Mouse (Mus musculus) heart, embryonic 16.5 days (tissue): ENCODE results near the gene Rab1b. TPM values are rescaled to one million over a fixed set of nuclear protein-coding genes. Genes with fewer than 3 reads are reported as not detected.

ENCODE experiments used
- ATAC-seq: fragments of 200-750 bp; cut with Nextera tagmentation; replicated peaks from 2 replicates; pipeline ENCODE4 v1.8.0; 2017; ENCODE audit warnings: moderate number of reproducible peaks; ENCODE audit not compliant: insufficient read depth, low FRiP score; ENCODE audit errors: extremely low read depth
- H3K27ac ChIP-seq: fragments of 300-500 bp; sonication (generic); 2 replicates; pipeline ENCODE4 v1.5.1; 2014; ENCODE audit warnings: mild to moderate bottlenecking, low read length, control low read depth, moderate library complexity
- H3K27me3 ChIP-seq: fragments of 300-500 bp; sonication (generic); 2 replicates; pipeline ENCODE4 v1.6.1; 2014; ENCODE audit warnings: low read length, mixed read lengths; ENCODE audit not compliant: control insufficient read depth, insufficient read depth
- H3K36me3 ChIP-seq: fragments of 300-500 bp; sonication (generic); 2 replicates; pipeline ENCODE4 v1.6.1; 2014; ENCODE audit not compliant: control insufficient read depth, insufficient read depth
- H3K4me1 ChIP-seq: fragments of 300-500 bp; sonication (generic); 2 replicates; pipeline ENCODE4 v1.6.1; 2014; ENCODE audit warnings: low read length, mixed read lengths; ENCODE audit not compliant: control insufficient read depth, insufficient read depth
- H3K4me2 ChIP-seq: fragments of 300-500 bp; sonication (generic); 2 replicates; pipeline ENCODE4 v1.6.1; 2014; ENCODE audit warnings: low read depth, mild to moderate bottlenecking, control low read depth, low read length
- H3K4me3 ChIP-seq: fragments of 300-500 bp; sonication (generic); 2 replicates; pipeline ENCODE4 v1.5.1; 2014; ENCODE audit warnings: mild to moderate bottlenecking, control low read depth, low read length
- H3K9ac ChIP-seq: fragments of 300-500 bp; sonication (generic); 2 replicates; pipeline ENCODE4 v1.6.1; 2014; ENCODE audit warnings: low read length, control low read depth
- H3K9me3 ChIP-seq: fragments of 300-500 bp; sonication (generic); replicated peaks from 2 replicates; pipeline ENCODE4 v1.6.1; 2016; ENCODE audit warnings: low read length; ENCODE audit not compliant: control insufficient read depth
- WGBS: fragments of 180-500 bp; shearing (Covaris S2); extraction: QIAGEN DNeasy Blood & Tissue Kit; methylation state at CpG from one replicate; pipeline ENCODE4 v1.1.7; 2014; 5-methylcytosine and 5-hydroxymethylcytosine counted together
- polyA plus RNA-seq: library from polyadenylated mRNA; unstranded; fragments of >200 nt; fragmentation: Nextera tagmentation; extraction: Ambion mirVana; gene quantifications from 2 replicates; pipeline ENCODE4 v1.2.1, GENCODE M21; 2015

Gene Rab1b
- polyA plus RNA-seq, 1 experiment from 2014 or later, result 227 TPM

GRCm38 (mm10) chr19:5124055-5124614, 17.3 kb upstream of the Rab1b start:
- H3K4me3 ChIP-seq, result no peak overlapping the region
- 63% methylated on average over 7 of the region's 7 CpGs for WGBS

GRCm38 (mm10) chr19:5123241-5123640, 16.4 kb upstream of the Rab1b start:
- peaks cover 4% of the 10 kb centered on the region; the same call in 1 of the 2 replicates for H3K4me1 ChIP-seq
- ATAC-seq, result no peak
- WGBS, result 70% methylated on average over 3 of the region's 3 CpGs
- H3K4me3 ChIP-seq, result no peak overlapping the region
- no peak overlapping the region for H3K4me2 ChIP-seq
- no peaks in the 10 kb centered on the region for H3K36me3 ChIP-seq
- no peaks in the 10 kb centered on the region; the same call in 1 of the 2 replicates for H3K27me3 ChIP-seq
- H3K9me3 ChIP-seq, result no peaks in the 10 kb centered on the region
- no peak overlapping the region for H3K9ac ChIP-seq
- H3K27ac ChIP-seq, result no peak overlapping the region

More at GRCm38 (mm10) chr19:5124055-5124614, 17.3 kb upstream of the Rab1b start:
- Histone ChIP-seq H3K36me3 (no peaks in the 10 kb centered on the region), H3K4me2 (no peak overlapping the region), H3K4me1 (no peaks in the 10 kb centered on the region), H3K9ac (no peak overlapping the region), H3K27me3 (no peaks in the 10 kb centered on the region; the same call in 1 of the 2 replicates), H3K27ac (no peak overlapping the region), H3K9me3 (no peaks in the 10 kb centered on the region)
- no peak for ATAC-seq

- H3K9me3 ChIP-seq, result no peaks in the 10 kb centered on the region
- WGBS, result 42% methylated on average over 10 of the region's 10 CpGs
- H3K27me3 ChIP-seq, result no peaks in the 10 kb centered on the region; the same call in 1 of the 2 replicates
- ATAC-seq, result no peak
- no peak overlapping the region for H3K27ac ChIP-seq
- H3K36me3 ChIP-seq, result no peaks in the 10 kb centered on the region
- H3K4me2 ChIP-seq, result no peak overlapping the region
- H3K4me1 ChIP-seq, result peaks cover 4% of the 10 kb centered on the region; the same call in 1 of the 2 replicates
- no peak overlapping the region for H3K9ac ChIP-seq
- no peak overlapping the region for H3K4me3 ChIP-seq
Observed at GRCm38 (mm10) chr19:5122492-5122891, 15.6 kb upstream of the Rab1b start.

GRCm38 (mm10) chr19:5118384-5118698, 11.5 kb upstream of the Rab1b start, which contains the start of gene Klc2:
Gene Klc2, minus strand, starts transcription at chr19:5118560.
- WGBS, result 2% methylated on average over 18 of the region's 18 CpGs
- no peaks in the 10 kb centered on the region; the same call in 1 of the 2 replicates for H3K27me3 ChIP-seq
- peak within 1 kb of the TSS; percentile 89 for H3K9ac ChIP-seq
- peaks cover 10% of the 10 kb centered on the region for H3K4me1 ChIP-seq
- H3K27ac ChIP-seq, result peak within 1 kb of the TSS; percentile 89
- H3K4me2 ChIP-seq, result peak within 1 kb of the TSS; percentile 86
- peak; percentile 90 for ATAC-seq
- H3K4me3 ChIP-seq, result peak within 1 kb of the TSS; percentile 97
- H3K36me3 ChIP-seq, result peaks cover 3% of the 10 kb centered on the region; the same call in 1 of the 2 replicates
- no peaks in the 10 kb centered on the region for H3K9me3 ChIP-seq

GRCm38 (mm10) chr19:5117494-5118383, 10.9 kb upstream of the Rab1b start:
- H3K9ac ChIP-seq, result peak overlapping the region; percentile 89
- under 1% methylated on average over 79 of the region's 83 CpGs for WGBS
- no peaks in the 10 kb centered on the region for H3K9me3 ChIP-seq
- peak overlapping the region; percentile 97 for H3K4me3 ChIP-seq
- peaks cover 3% of the 10 kb centered on the region; the same call in 1 of the 2 replicates for H3K36me3 ChIP-seq
- peak overlapping the region; percentile 86 for H3K4me2 ChIP-seq
- H3K27ac ChIP-seq, result peak overlapping the region; percentile 89
- peaks cover 10% of the 10 kb centered on the region for H3K4me1 ChIP-seq
- peak; percentile 79 for ATAC-seq
- no peaks in the 10 kb centered on the region; the same call in 1 of the 2 replicates for H3K27me3 ChIP-seq

GRCm38 (mm10) chr19:5113783-5114182, 6.9 kb upstream of the Rab1b start:
- no peak overlapping the region for H3K4me2 ChIP-seq
- no peaks in the 10 kb centered on the region for H3K9me3 ChIP-seq
- peaks cover 10% of the 10 kb centered on the region for H3K4me1 ChIP-seq
- no peak overlapping the region for H3K27ac ChIP-seq
- no peak for ATAC-seq
- WGBS, result 91% methylated on average over 7 of the region's 7 CpGs
- peaks cover 17% of the 10 kb centered on the region for H3K36me3 ChIP-seq
- no peak overlapping the region for H3K4me3 ChIP-seq
- H3K9ac ChIP-seq, result no peak overlapping the region
- no peaks in the 10 kb centered on the region for H3K27me3 ChIP-seq

- no peak overlapping the region for H3K4me3 ChIP-seq
- ATAC-seq, result no peak
- H3K4me1 ChIP-seq, result peaks cover 11% of the 10 kb centered on the region
- no peak overlapping the region for H3K27ac ChIP-seq
- no peak overlapping the region for H3K9ac ChIP-seq
- peaks cover 18% of the 10 kb centered on the region for H3K36me3 ChIP-seq
- no peak overlapping the region for H3K4me2 ChIP-seq
- no peaks in the 10 kb centered on the region for H3K27me3 ChIP-seq
- WGBS, result 72% methylated on average over 19 of the region's 19 CpGs
- no peaks in the 10 kb centered on the region for H3K9me3 ChIP-seq
Observed at GRCm38 (mm10) chr19:5109659-5110453, 3.0 kb upstream of the Rab1b start.

- H3K4me1 ChIP-seq, result peaks cover 11% of the 10 kb centered on the region
- 43% methylated on average over 4 of the region's 4 CpGs for WGBS
- H3K4me3 ChIP-seq, result no peak overlapping the region
- ATAC-seq, result no peak
- no peaks in the 10 kb centered on the region for H3K9me3 ChIP-seq
- H3K27ac ChIP-seq, result no peak overlapping the region
- H3K27me3 ChIP-seq, result no peaks in the 10 kb centered on the region
- peaks cover 30% of the 10 kb centered on the region for H3K36me3 ChIP-seq
- no peak overlapping the region for H3K9ac ChIP-seq
- no peak overlapping the region for H3K4me2 ChIP-seq
Observed at GRCm38 (mm10) chr19:5108702-5109101, 1.8 kb upstream of the Rab1b start.
